Mouse (Mus musculus) mouse embryonic stem cell (cell line): ENCODE data around the gene Zfp706.

ENCODE experiments used
- in situ Hi-C, 2 experiments: fragments of 300-500 bp; cut with MboI; formaldehyde crosslinking; loops; 1 replicate in 1 of 2; 3 replicates in 1 of 2; pipeline ENCODE4 v1.14.3; 2019 to 2020; ENCODE audit warnings: low sequenced_read_pairs in 2 of 2, low pct_unique_long_range_greater_than_20kb in 1 of 2, mixed read lengths in 1 of 2; ENCODE audit not compliant: unreplicated experiment in 1 of 2

Gene Zfp706

GRCm38 (mm10) chr15:36966466-36966865 is 41.1 kb downstream of the Zfp706 start:
- in situ Hi-C loops, result no loop called here

- in situ Hi-C loops, result no loop called here
Measured at GRCm38 (mm10) chr15:36965743-36966142, 41.8 kb downstream of the Zfp706 start.

GRCm38 (mm10) chr15:36962931-36963330 is 44.6 kb downstream of the Zfp706 start:
- in situ Hi-C loops, result no loop called here

- in situ Hi-C loops, result no loop called here
Measured at GRCm38 (mm10) chr15:36960876-36961237, 46.7 kb downstream of the Zfp706 start.

GRCm38 (mm10) chr15:36960010-36960875 is 47.3 kb downstream of the Zfp706 start:
- in situ Hi-C loops, result no loop called here

GRCm38 (mm10) chr15:36956221-36956620 is 51.4 kb downstream of the Zfp706 start:
- in situ Hi-C loops, result no loop called here

- in situ Hi-C loops, result no loop called here
Measured at GRCm38 (mm10) chr15:36950258-36950657, 57.3 kb downstream of the Zfp706 start.

- in situ Hi-C loops, result no loop called here
Measured at GRCm38 (mm10) chr15:36948866-36949546, 58.6 kb downstream of the Zfp706 start.
